Mouse (Mus musculus): ENCODE measurements around the gene Bcl2l14.
A peak's percentile ranks its signal among the peaks of the same experiment; 100 is the strongest.

Bcl2l14 gene

DNA sequence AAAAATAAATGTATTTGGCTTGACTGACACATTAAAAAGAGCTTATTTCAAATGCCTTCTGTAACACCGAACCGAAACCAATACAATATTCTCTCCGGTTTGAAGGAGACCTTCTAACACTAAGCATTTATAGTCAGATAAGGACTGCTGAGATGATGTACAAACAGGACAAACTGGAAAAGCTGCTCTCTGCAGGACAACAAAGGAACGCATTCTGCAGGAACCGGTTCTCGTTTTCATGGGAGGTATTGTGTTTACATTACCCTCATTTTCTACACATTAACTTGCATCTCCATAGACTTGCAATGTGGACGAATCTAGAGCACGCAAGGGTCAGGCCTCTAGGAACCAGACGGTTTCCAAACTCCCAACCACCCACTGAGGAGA is 7.6 kb downstream of the Bcl2l14 start:
- no peak for DNase-seq (ENCODE audit: low read depth)

GRCm38 (mm10) chr6:134407226-134407625 is 11.1 kb downstream of the Bcl2l14 start:
- no peak for DNase-seq (ENCODE audit: low read depth)

- DNase-seq (ENCODE audit: low read depth): no peak
These were observed 17.8 kb downstream of the Bcl2l14 start for GRCm38 (mm10) chr6:134413706-134414531.

GRCm38 (mm10) chr6:134414532-134414883 is 18.4 kb downstream of the Bcl2l14 start:
- DNase-seq (ENCODE audit: low read depth): no peak

DNA sequence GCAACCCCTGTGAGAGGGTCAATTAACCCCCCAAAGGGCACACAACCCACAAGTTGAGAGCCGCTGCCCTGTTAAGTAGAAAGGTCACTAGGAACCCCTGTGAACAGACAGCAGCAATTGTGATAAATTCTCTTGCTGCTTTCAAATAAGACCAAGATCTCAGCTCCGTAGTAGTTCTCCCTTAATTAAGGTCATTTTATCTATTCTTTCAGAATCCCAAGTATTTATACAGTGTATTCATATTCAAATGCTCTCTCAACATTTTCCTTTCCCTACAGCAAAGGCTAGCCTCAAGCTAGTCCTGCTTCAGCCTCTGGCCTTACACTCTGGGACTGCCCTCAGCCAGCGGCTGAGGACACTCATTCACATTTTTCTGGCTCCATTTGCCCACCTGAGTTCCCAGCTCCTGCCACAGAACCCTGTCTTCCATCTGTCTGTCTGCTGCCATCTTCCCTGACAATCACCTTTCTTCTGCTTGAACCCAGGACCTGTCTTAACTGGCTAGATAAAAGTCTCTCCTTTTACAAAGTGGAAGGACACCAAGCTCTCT is 20.5 kb downstream of the Bcl2l14 start:
- DNase-seq (ENCODE audit: low read depth): no peak

DNA sequence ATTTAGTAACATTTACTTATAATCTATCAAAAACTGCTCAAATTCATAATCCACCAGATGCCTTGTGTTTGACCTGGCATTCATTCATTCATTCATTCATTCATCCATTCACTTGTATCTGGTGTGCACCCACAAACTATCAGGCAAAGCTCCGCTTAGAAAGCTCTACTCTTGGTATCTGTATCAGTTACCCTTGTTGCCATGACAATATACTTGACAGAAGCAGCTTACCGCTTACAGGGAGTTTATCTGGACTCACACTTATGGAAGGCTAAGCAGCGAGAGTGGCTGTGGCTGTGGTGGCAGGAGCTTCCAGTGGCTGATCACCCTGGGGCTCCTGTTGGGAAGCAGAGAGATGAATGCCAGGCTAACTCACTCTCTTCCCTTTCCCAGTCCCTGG is 21.8 kb downstream of the Bcl2l14 start:
- DNase-seq (ENCODE audit: low read depth): no peak

DNA sequence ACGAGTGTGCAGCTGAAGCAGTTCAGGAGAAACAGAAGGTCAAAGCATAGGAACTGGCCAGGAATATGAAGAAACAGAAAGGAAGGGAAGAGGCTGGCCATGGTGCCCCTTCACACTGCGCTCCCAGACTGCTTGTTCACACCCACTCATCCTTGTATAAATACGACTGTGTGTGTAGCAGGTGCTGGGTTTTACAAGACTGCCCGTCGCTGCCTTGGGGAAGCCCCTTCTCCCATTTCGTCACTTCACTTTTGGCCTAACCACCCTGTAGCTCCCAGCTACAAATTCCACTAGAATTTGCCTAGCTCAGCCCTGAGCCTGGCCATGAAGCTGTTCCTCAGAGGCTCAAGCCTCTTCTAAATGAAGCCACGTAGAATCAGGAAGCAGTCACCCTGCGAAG is 24.3 kb downstream of the Bcl2l14 start:
- DNase-seq (ENCODE audit: low read depth): no peak

DNA sequence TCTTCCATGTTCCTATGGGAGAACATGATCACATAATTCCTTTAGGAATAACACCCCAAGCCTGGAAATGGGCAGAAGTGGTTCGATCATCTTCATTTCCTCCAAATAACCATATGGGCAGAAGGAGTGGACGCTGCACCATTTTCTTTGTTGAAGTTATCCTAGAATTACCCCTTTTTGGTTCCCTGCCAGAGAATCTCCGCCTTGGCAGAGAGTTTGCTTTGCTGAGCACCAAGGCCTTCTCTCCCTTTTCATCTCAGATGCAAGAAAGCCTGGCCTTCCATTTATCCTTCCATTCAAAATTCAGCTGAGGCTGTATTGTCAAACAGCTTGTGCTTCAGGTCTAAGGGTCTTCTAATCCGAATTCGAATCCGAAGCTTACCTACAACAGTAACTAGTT is 25.8 kb downstream of the Bcl2l14 start:
- no peak for DNase-seq (ENCODE audit: low read depth)

DNA sequence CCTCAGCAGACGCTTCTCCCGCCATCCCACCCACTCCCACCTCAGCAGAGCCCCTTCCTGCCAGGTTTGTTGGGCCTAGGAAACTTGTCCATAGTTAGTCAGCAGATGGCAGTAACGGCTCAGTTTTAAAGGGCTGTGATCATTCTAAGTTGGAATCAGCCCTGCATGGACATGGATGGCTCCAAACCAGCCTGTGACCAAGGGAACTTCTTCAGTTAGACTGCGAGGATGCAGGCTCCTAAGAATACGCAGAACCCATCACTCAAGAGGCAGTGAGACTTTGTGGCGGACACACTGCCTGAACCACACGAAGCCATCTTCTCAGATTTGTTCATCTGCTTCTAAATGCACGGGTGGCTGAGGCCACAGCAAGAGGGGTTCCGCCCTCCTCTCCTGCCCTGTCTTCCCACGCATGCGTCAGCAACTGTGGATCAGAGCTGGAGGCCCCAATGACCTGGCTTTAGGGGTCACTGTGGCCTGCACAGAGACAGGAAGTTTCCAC is 29.1 kb downstream of the Bcl2l14 start:
- no peak for DNase-seq (ENCODE audit: low read depth)

DNA sequence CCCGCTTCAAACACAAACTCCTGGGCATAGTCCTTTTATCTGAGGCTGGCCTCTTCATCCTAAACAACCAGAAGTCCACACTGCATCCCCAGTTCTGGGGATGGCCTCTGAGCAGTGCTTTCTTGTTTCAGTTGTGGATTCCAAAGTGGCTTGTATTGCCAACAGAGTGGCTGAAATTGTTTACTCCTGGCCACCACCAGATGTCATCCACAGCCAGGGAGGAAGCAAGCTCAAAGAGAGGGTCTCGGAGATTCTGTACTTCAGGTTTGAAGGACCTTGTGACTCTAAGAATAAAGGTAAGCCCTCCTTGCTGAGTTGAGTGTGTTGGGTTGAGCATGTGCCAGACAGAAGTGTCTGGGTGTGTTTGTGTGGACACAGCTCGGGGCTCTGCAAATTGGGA is 31.0 kb downstream of the Bcl2l14 start:
- DNase-seq (ENCODE audit: low read depth): no peak

- DNase-seq (ENCODE audit: low read depth): no peak
These were observed 32.3 kb downstream of the Bcl2l14 start for GRCm38 (mm10) chr6:134428455-134428854.

GRCm38 (mm10) chr6:134430161-134430799 is 34.2 kb downstream of the Bcl2l14 start:
- DNase-seq (ENCODE audit: low read depth): no peak

- no peak for DNase-seq (ENCODE audit: low read depth)
These were observed 35.5 kb downstream of the Bcl2l14 start for GRCm38 (mm10) chr6:134431583-134431982.

DNA sequence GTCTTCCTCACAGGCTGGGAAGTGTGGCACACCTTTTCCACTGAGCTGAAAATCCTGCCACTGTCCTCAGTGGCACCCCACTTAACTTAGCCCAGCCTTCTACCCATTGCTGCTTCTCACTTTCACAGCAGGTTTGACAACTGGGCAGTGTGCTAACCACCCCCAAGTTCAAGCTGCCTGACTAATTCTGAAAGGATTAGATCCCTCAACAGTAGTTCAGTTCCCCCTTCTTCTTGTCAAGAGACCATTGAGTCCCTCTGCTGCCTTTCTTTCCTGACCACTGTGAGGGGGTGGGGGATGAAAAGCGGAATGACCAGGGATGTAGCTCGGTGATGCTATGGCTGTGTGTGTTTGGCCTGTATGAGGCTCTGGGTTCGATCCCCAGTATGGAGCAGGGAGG is 37.2 kb downstream of the Bcl2l14 start:
- no peak for DNase-seq (ENCODE audit: low read depth)

DNA sequence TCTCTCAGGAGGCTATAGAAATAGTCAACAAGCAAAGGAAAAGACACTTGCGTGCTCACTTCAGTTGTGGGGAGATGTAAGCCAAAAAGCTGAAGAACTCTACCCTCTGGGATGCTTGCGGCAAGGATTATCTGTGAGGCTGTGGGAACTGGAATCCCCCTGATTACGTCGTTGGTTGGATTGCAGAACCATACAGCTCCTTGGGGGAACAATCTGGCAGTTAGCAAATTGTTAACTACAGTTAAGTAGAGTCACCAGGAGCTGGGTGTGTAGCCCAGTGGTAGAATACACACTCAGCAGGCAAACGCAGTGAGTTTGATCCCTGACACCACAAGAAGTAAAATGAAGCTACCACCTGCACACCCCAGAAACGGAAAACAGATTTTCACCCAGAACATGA is 37.9 kb downstream of the Bcl2l14 start:
- DNase-seq (ENCODE audit: low read depth): no peak

GRCm38 (mm10) chr6:134434866-134435390 is 38.8 kb downstream of the Bcl2l14 start:
- no peak for DNase-seq (ENCODE audit: low read depth)

GRCm38 (mm10) chr6:134436955-134437354 is 40.8 kb downstream of the Bcl2l14 start:
- DNase-seq (ENCODE audit: low read depth): no peak

GRCm38 (mm10) chr6:134439401-134440021 is 43.4 kb downstream of the Bcl2l14 start:
- DNase-seq (ENCODE audit: low read depth): peak; percentile 98

DNA sequence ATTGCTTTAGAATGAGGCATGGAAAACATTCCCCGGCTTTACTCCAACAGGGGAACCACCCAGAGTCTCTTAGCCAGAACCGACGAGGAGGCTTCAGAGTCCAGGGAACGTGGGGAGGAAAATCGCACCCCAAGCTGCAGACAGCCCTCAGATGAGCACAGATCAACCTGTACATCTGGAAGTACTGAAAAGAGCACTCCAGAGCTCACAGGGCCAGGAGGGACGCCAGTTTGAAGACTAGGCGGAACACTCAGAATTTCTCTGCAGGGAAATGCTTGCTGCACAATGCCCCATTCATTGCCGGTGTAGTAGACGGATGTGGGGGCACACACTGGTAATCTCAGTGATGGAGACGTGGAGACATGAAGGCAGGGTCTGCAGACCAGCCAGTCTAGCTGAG is 43.9 kb downstream of the Bcl2l14 start:
- DNase-seq (ENCODE audit: low read depth): no peak

GRCm38 (mm10) chr6:134441716-134442115 is 45.6 kb downstream of the Bcl2l14 start:
- no peak for DNase-seq (ENCODE audit: low read depth)

DNA sequence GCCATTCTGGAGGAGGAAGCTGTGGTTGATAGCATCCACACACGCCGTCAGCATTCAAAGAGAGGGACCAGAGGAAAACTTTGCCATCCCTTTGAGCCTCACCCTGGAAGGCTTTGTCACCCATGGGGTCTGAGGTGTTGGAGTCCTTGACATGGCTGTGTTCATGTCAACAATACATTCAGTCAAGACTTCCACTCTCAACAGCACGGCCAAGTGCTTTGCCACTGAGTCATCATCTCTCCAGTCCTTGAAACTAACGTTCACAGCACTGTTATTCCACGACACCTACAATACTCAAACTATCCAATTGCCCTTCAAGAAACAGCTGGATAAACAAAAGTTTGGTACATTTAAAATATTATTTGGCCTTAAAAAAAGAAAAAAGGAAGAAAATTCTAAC is 46.1 kb downstream of the Bcl2l14 start:
- DNase-seq (ENCODE audit: low read depth): no peak

DNA sequence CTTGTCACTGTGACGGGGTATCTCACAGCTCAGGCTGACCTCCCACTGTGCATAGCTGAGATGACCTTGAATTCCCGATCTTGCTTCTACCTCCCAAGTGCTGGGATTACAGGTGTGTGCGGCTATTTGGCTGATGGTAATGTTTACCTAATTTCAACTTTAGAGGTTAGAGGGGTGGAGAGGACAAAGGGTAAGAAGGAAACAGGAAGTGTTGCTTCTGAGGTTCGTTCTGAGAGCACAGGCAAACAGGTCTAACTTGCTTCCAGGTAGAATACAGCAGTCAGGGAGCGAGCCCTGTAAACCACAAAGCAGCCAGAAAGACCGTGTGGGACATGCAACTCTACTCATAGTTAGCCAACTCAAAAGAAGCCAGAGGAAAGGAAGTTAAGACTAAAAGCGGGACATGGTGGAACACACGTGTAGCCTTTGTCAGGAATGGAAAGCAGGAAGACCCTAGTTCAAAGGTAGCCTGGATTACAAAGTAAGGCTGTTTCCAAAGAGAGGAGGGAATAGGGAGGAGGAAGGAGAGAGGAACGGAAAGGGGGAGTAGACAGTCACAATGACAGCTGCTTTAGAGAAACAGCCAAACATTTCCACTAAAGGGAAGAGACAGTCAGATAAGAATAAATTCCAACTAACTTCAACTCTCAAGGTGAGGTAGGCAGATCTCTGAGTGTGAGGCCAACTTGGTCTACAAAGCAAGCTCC is 47.2 kb downstream of the Bcl2l14 start:
- no peak for DNase-seq (ENCODE audit: low read depth)
